Mouse (Mus musculus): ENCODE data around the gene Wdr35.

DNA sequence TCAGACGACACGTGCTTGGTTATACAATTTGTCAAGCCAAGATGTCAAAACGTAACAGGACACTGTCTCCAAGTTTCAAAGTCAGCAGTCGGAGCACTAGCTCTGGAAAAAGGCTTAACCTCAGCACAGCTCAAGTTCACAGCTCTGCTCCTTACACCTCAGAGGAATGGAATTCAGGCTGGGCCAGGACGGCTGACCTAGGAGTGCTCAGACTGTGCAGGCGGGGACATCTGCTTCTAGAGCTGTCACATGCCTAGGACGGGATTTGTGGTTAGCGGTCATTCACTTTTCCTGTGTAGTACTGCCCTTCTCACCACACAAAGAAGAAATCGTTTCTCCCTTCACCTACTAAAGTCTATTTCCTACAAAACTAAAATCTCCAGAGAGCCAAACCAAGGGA, 3.9 kb upstream of the Wdr35 start:
- TF ChIP-seq CTCF (IDR thresholded peaks at IDR 0.05; ENCODE audit: control insufficient read depth, insufficient read depth, low read length) (no peak), POLR2A (IDR thresholded peaks at IDR 0.05; ENCODE audit: borderline replicate concordance, control insufficient read depth, low read depth, low read length) (no peak)
